Mouse (Mus musculus): Measurements from ENCODE around the gene Txnip.

DNA sequence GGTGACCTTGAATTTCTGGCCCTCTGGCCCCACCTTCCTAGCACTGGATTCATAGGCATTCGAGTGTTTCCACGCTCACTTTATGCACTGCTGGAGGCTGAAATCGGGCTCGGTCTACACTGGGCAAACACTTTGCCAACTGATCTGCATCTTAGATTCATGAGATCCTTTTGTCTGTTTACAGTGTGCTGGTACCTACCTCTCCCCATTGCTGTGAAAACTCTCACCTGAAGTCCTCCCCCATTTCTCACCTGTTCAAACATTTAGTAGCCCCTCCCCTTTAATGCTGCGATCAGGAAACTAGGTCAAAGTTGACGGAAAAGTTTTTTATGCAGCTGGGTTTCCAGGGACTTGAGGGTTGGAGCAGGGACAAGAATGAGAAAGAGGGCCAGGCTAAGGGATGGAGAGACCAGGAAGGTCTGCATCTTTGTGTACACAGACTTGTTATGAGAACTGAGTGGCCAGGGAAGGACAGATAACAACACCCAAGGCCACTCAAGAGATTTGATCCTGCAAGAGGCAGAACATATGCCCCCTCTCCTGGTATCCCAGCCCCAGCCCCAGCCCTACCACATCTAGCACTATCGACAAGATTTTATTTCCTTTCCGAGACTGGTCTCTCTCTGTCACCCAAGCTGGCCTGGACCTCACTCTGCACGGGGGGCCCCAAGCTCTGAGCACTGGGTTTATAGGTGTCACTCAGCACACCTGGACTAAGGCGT is 6.3 kb downstream of the Txnip start:
- TF ChIP-seq CTCF (conservative IDR thresholded peaks at IDR 0.05; ENCODE audit: low read length) (no peak), POU5F1 (IDR thresholded peaks at IDR 0.05; ENCODE audit: borderline replicate concordance, low read length) (no peak)
